Mouse (Mus musculus) heart, embryonic 10.5 days (tissue): Measurements from ENCODE around the gene Skp1a. TPM values are rescaled to one million over a fixed set of nuclear protein-coding genes. Genes with fewer than 3 reads are reported as not detected.
A peak's percentile ranks its signal among the peaks of the same experiment; 100 is the strongest.

Experiments used
- DNase-seq: peaks from one replicate; pipeline ENCODE4 v3.0.0-alpha.2; 2017; ENCODE audit warnings: low spot score
- H3K27ac ChIP-seq: fragments of 300-500 bp; sonication (generic); 2 replicates; pipeline ENCODE4 v1.5.1; 2016; ENCODE audit warnings: mild to moderate bottlenecking
- H3K27me3 ChIP-seq: fragments of 300-500 bp; sonication (generic); 2 replicates; pipeline ENCODE4 v1.6.1; 2016; ENCODE audit warnings: mild to moderate bottlenecking; ENCODE audit not compliant: poor library complexity, insufficient read depth, severe bottlenecking
- H3K36me3 ChIP-seq: fragments of 300-500 bp; sonication (generic); 2 replicates; pipeline ENCODE4 v1.6.1; 2016; ENCODE audit warnings: mild to moderate bottlenecking, moderate library complexity
- H3K4me1 ChIP-seq: fragments of 300-500 bp; sonication (generic); 2 replicates; pipeline ENCODE4 v1.6.1; 2016; ENCODE audit warnings: mild to moderate bottlenecking
- H3K4me3 ChIP-seq: fragments of 300-500 bp; sonication (generic); 2 replicates; pipeline ENCODE4 v1.5.1; 2016; ENCODE audit warnings: mild to moderate bottlenecking, moderate library complexity
- H3K9me3 ChIP-seq: fragments of 300-500 bp; sonication (generic); 2 replicates; pipeline ENCODE4 v1.6.1; 2016; ENCODE audit warnings: mild to moderate bottlenecking, moderate library complexity
- WGBS: fragments of 180-500 bp; shearing (Covaris S2); methylation state at CpG from one replicate; pipeline ENCODE4 v1.1.7; 2016; 5-methylcytosine and 5-hydroxymethylcytosine counted together
- polyA plus RNA-seq: library from polyadenylated mRNA; unstranded; fragments of >200 nt; fragmentation: Nextera tagmentation; extraction: Ambion mirVana; gene quantifications from 2 replicates; pipeline ENCODE4 v1.2.1, GENCODE M21; 2016

Gene Skp1a
- polyA plus RNA-seq, 1 experiment from 2014 or later = 546 TPM

DNA sequence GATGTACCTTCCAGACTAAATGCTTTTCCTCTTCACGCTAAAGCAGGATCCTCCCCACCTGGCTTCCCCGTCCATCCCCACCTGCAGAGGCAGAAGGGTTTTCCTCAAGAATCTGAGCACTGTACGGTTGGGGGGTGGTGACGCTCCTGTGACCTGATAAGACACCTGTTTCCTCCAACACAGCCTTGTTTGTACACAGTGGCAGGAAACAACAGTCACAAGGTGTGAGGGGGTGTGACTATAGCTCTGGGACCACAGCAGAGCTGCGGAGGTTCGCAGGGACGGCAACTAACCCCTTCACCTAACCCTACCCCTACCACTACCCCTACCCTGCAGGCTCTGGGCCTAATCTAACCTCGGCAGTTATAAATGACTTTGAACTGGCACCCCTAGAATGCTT is 43.6 kb downstream of the Skp1a start:
- 74% methylated on average over 8 of the region's 8 CpGs for WGBS
- Histone ChIP-seq H3K9me3 (no peaks in the 10 kb centered on the region), H3K4me1 (peaks cover 47% of the 10 kb centered on the region), H3K4me3 (no peak overlapping the region), H3K36me3 (peaks cover 20% of the 10 kb centered on the region), H3K27me3 (no peaks in the 10 kb centered on the region), H3K27ac (peak overlapping the region; percentile 17)
- no peak for DNase-seq

- H3K4me3 ChIP-seq = no peak overlapping the region
- H3K4me1 ChIP-seq = peaks cover 48% of the 10 kb centered on the region
- 77% methylated on average over 9 of the region's 9 CpGs for WGBS
- DNase-seq = no peak
- H3K27me3 ChIP-seq = no peaks in the 10 kb centered on the region
- no peaks in the 10 kb centered on the region for H3K9me3 ChIP-seq
- H3K27ac ChIP-seq = peak overlapping the region; percentile 17
- peaks cover 20% of the 10 kb centered on the region for H3K36me3 ChIP-seq
These were observed 44.2 kb downstream of the Skp1a start for GRCm38 (mm10) chr11:52275774-52276555.

DNA sequence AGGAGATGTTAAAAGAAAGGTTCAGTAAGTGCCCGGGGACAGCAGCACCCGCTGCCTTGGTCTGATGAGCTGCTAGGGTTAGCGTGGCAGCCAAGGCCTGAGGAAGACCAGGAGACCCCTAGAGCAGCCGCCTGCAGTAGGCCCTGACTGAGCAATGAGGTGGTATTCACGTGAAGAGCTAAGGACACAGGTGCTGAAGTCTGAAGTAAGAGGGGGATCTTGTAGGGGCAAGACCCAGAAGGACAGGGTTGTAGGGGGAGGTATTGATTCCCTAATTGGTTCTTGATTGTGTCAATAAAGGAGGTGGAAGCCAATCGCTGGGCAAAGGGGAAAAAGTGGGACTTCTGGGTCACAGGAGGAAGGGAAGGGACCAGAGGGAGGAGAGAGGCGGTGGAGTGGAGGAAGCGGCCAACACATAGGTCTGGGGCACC is 45.2 kb downstream of the Skp1a start:
- peaks cover 20% of the 10 kb centered on the region for H3K36me3 ChIP-seq

GRCm38 (mm10) chr11:52277433-52278150 is 45.8 kb downstream of the Skp1a start:
- peaks cover 20% of the 10 kb centered on the region for H3K36me3 ChIP-seq

More for the DNA sequence above, 45.2 kb downstream of the Skp1a start:
- WGBS = 91% methylated on average over 8 of the region's 8 CpGs
- peaks cover 55% of the 10 kb centered on the region for H3K4me1 ChIP-seq
- no peak for DNase-seq
- H3K27ac ChIP-seq = no peak overlapping the region
- peaks cover 10% of the 10 kb centered on the region; the same call in 1 of the 2 replicates for H3K27me3 ChIP-seq
- H3K4me3 ChIP-seq = no peak overlapping the region
- no peaks in the 10 kb centered on the region for H3K9me3 ChIP-seq

DNA sequence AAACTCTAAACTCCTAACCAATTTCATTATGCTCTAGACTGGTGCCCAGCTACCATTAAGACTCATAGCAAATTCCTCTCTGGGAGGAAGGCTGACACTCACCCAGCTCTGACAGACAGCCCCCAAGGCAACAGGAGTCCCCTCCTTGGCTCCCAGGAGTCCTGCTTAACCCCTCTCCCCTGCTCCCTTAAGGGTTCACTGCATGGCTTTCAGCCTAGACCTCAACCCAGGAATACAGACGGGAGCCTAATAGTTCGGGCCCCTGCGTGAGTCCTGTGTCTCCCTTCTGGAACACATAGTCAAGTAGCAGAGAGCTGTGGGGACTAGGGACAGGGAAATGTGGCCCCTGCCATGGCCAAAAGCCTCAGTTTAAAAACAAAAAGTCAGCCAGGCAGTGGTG is 46.4 kb downstream of the Skp1a start:
- Histone ChIP-seq H3K36me3 (peaks cover 20% of the 10 kb centered on the region), H3K4me1 (peaks cover 51% of the 10 kb centered on the region), H3K4me3 (no peak overlapping the region), H3K27ac (no peak overlapping the region), H3K27me3 (peaks cover 11% of the 10 kb centered on the region; the same call in 1 of the 2 replicates), H3K9me3 (no peaks in the 10 kb centered on the region)
- DNase-seq = no peak
- 91% methylated on average over 3 of the region's 3 CpGs for WGBS

More at GRCm38 (mm10) chr11:52277433-52278150, 45.8 kb downstream of the Skp1a start:
- Histone ChIP-seq H3K27ac (no peak overlapping the region), H3K27me3 (peaks cover 11% of the 10 kb centered on the region; the same call in 1 of the 2 replicates), H3K4me3 (no peak overlapping the region), H3K9me3 (no peaks in the 10 kb centered on the region), H3K4me1 (peaks cover 53% of the 10 kb centered on the region)
- WGBS = 83% methylated on average over 6 of the region's 6 CpGs
- no peak for DNase-seq

DNA sequence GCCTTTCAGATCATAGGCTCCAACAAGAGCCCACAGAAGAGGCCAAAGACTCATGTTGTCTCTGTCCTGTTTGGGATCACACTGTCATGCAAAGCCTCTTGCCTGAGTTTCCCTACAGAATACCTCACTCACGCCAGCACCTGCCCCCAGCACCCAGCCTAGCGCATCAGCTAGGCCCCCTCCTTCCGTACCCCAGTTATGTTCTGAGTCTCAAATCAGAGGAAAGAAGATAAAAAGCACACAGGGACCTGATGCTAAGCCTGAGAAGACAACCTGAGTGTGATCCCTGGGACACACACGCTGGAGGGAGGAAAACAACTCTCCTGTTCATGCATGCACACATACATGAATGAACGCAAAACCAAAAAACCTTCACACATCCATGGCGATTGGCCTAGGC is 47.2 kb downstream of the Skp1a start:
- no peaks in the 10 kb centered on the region for H3K9me3 ChIP-seq
- 93% methylated on average over 6 of the region's 6 CpGs for WGBS
- H3K36me3 ChIP-seq = peaks cover 20% of the 10 kb centered on the region
- no peak for DNase-seq
- peaks cover 51% of the 10 kb centered on the region for H3K4me1 ChIP-seq
- peaks cover 11% of the 10 kb centered on the region; the same call in 1 of the 2 replicates for H3K27me3 ChIP-seq
- H3K27ac ChIP-seq = no peak overlapping the region
- no peak overlapping the region for H3K4me3 ChIP-seq

GRCm38 (mm10) chr11:52279611-52280145 is 47.9 kb downstream of the Skp1a start:
- Histone ChIP-seq H3K9me3 (no peaks in the 10 kb centered on the region), H3K4me1 (peaks cover 52% of the 10 kb centered on the region), H3K36me3 (peaks cover 20% of the 10 kb centered on the region), H3K27me3 (peaks cover 16% of the 10 kb centered on the region), H3K27ac (no peak overlapping the region), H3K4me3 (no peak overlapping the region)
- 93% methylated on average over 8 of the region's 8 CpGs for WGBS
- no peak for DNase-seq

DNA sequence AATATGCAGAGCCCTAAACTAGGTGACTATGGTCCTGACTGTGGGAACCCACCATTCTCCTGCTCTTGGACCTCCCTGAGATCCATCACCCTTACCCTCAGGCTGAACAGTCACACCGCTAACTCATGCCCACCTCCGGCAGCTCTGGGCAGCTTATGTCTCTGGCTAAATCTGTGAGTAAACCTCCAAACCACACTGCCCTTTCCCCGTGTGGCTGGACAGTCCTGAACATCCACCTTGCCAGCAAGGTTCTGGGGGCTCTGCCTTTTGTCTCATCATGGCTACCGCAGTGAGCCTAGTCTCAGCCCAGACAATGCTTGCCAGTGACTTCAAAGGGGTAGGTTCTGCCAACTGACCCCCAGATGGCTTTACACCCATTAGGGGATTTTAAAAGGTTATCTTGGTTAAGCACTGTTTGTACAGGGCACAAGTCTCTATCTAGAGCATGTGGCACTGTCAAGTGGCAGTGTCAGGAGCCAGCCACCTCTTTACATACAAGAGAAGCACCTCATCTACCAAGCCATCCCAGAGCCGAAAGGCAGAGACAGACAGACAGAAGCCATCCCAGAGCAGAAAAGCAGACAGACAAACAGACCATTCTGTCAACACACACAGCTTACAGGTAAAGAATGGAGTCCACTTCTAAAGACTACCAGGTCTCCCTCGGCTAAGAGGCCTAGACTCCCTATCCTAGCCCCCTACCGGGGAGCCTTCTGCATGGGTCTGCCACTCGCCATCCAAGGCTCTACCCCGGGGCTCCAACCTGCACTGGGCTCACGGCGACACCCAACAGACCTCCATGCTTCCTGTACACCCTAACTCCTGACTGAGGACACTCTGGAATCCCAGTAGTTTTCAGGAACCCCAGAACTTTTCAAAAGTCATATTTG is 49.0 kb downstream of the Skp1a start:
- H3K27me3 ChIP-seq = peaks cover 27% of the 10 kb centered on the region
- peaks cover 20% of the 10 kb centered on the region for H3K36me3 ChIP-seq
- no peaks in the 10 kb centered on the region for H3K9me3 ChIP-seq
- WGBS = 88% methylated on average over 11 of the region's 11 CpGs
- peaks cover 48% of the 10 kb centered on the region for H3K4me1 ChIP-seq
- no peak for DNase-seq
- no peak overlapping the region for H3K27ac ChIP-seq
- no peak overlapping the region for H3K4me3 ChIP-seq

- DNase-seq = no peak
- H3K4me3 ChIP-seq = peak overlapping the region; percentile 81
- no peak overlapping the region for H3K27ac ChIP-seq
- peaks cover 20% of the 10 kb centered on the region for H3K36me3 ChIP-seq
- H3K27me3 ChIP-seq = peaks cover 32% of the 10 kb centered on the region
- peaks cover 50% of the 10 kb centered on the region for H3K4me1 ChIP-seq
- WGBS = 69% methylated on average over 19 of the region's 19 CpGs
- H3K9me3 ChIP-seq = no peaks in the 10 kb centered on the region
These were observed 50.0 kb downstream of the Skp1a start for GRCm38 (mm10) chr11:52281568-52282328.

- Histone ChIP-seq H3K4me1 (peaks cover 56% of the 10 kb centered on the region), H3K4me3 (peak overlapping the region; percentile 81), H3K9me3 (no peaks in the 10 kb centered on the region), H3K27me3 (peaks cover 34% of the 10 kb centered on the region), H3K27ac (peak overlapping the region; percentile 89), H3K36me3 (peaks cover 15% of the 10 kb centered on the region)
- no peak for DNase-seq
- WGBS = 1% methylated on average over 19 of the region's 19 CpGs
These were observed 50.6 kb downstream of the Skp1a start for GRCm38 (mm10) chr11:52282420-52282773.

DNA sequence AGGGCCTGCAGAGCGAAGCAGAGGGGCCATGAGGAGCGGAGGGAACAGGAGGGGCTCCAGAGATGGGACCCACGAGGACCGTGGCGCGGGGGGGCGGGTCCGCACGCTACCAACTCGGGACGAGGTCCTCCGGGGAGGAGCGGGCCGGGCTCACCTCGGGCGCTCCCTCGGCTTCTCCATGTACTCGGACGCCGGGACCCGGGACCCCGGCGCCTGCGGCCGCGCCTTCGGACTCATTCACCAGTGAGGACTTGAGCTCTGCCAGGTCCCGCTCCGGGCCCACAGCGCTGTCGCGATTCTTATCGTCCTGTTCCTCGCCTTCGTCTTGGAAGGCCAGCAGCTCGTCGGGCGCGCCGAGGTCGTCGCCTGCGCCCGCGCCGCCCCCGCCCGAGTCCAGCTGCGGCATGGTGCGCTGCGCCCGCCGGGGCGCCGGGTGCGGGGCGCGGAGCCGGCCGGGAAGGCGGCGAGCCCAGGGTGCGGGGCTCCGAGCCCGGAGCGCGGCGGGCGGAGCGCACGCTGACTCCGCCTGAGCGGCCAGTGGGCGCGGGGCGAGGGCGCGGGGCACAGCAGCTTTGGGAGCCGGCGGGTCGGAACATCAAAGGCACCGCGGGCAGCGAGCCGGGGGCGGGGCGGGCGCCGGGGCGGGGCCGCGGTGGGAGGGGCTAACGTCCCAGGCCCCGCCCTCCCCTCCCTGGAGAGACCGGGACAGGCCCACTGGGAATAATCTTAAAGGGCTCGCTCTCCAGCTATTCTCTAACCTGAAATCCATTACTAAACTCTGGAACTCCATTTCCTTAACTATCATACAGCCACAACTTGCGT is 51.2 kb downstream of the Skp1a start, which contains the start of gene Tcf7:
TSS of gene Tcf7 (minus strand) at position 241 of the 822 bp plus-strand sequence.
- H3K36me3 ChIP-seq = peaks cover 11% of the 10 kb centered on the region
- H3K4me1 ChIP-seq = peaks cover 56% of the 10 kb centered on the region
- H3K27ac ChIP-seq = peak within 1 kb of the TSS; percentile 89
- peak within 1 kb of the TSS; percentile 81 for H3K4me3 ChIP-seq
- under 1% methylated on average over 94 of the region's 97 CpGs for WGBS
- no peaks in the 10 kb centered on the region for H3K9me3 ChIP-seq
- H3K27me3 ChIP-seq = peaks cover 36% of the 10 kb centered on the region
- peak; percentile 91 for DNase-seq
